Mouse (Mus musculus): ENCODE results near the gene Tmem259. TPM values are rescaled to one million over a fixed set of nuclear protein-coding genes. Genes with fewer than 3 reads are reported as not detected.

Tmem259 gene
- polyA plus RNA-seq, 1 experiment from 2014 or later: 16.1 TPM

- peak; percentile 44 for DNase-seq (ENCODE audit: low spot score)
- Histone ChIP-seq H3K4me1 (replicated peaks; ENCODE audit: control insufficient read depth, insufficient read depth, low read length) (peaks cover 3% of the 10 kb centered on the region; the same call in 1 of the 2 replicates), H3K9me3 (ENCODE audit: control insufficient read depth, low read length) (no peaks in the 10 kb centered on the region), H3K27ac (ENCODE audit: low read depth, low read length) (no peak within 1 kb of the TSS), H3K36me3 (ENCODE audit: control insufficient read depth, insufficient read depth, low read length) (peaks cover 17% of the 10 kb centered on the region), H3K27me3 (ENCODE audit: control insufficient read depth, insufficient read depth, low read length) (peaks cover 24% of the 10 kb centered on the region), H3K9ac (ENCODE audit: low read depth, low read length) (peak within 1 kb of the TSS; percentile 33; the same call in 1 of the 2 replicates), H3K4me3 (ENCODE audit: low read depth, low read length) (peak within 1 kb of the TSS; percentile 30), H3K4me2 (replicated peaks; ENCODE audit: low read depth, low read length) (peak within 1 kb of the TSS; percentile 58)
- WGBS: 9% methylated on average over 37 of the region's 47 CpGs
- no peak for ATAC-seq (ENCODE audit: low FRiP score)
Observed at GRCm38 (mm10) chr10:79970415-79971182, 13.5 kb downstream of the Tmem259 start, which contains the start of gene Grin3b. Gene Grin3b (plus strand): TSS chr10:79970715.

- no peak for ATAC-seq (ENCODE audit: low FRiP score)
Observed at GRCm38 (mm10) chr10:79969124-79969568, 15.0 kb downstream of the Tmem259 start.

GRCm38 (mm10) chr10:79968181-79968580 is 15.9 kb downstream of the Tmem259 start:
- WGBS: 100% methylated on average over 1 of the region's 1 CpGs
- Histone ChIP-seq H3K4me1 (replicated peaks; ENCODE audit: control insufficient read depth, insufficient read depth, low read length) (peaks cover 3% of the 10 kb centered on the region; the same call in 1 of the 2 replicates), H3K27me3 (ENCODE audit: control insufficient read depth, insufficient read depth, low read length) (peaks cover 24% of the 10 kb centered on the region), H3K9me3 (ENCODE audit: control insufficient read depth, low read length) (no peaks in the 10 kb centered on the region), H3K9ac (ENCODE audit: low read depth, low read length) (no peak overlapping the region), H3K4me2 (replicated peaks; ENCODE audit: low read depth, low read length) (no peak overlapping the region), H3K4me3 (ENCODE audit: low read depth, low read length) (no peak overlapping the region), H3K27ac (ENCODE audit: low read depth, low read length) (no peak overlapping the region), H3K36me3 (ENCODE audit: control insufficient read depth, insufficient read depth, low read length) (peaks cover 17% of the 10 kb centered on the region)
- no peak for DNase-seq (ENCODE audit: low spot score)
- ATAC-seq (ENCODE audit: low FRiP score): no peak

More at GRCm38 (mm10) chr10:79969124-79969568, 15.0 kb downstream of the Tmem259 start:
- Histone ChIP-seq H3K9ac (ENCODE audit: low read depth, low read length) (no peak overlapping the region), H3K27me3 (ENCODE audit: control insufficient read depth, insufficient read depth, low read length) (peaks cover 24% of the 10 kb centered on the region), H3K4me3 (ENCODE audit: low read depth, low read length) (no peak overlapping the region), H3K4me2 (replicated peaks; ENCODE audit: low read depth, low read length) (no peak overlapping the region), H3K9me3 (ENCODE audit: control insufficient read depth, low read length) (no peaks in the 10 kb centered on the region), H3K27ac (ENCODE audit: low read depth, low read length) (no peak overlapping the region), H3K36me3 (ENCODE audit: control insufficient read depth, insufficient read depth, low read length) (peaks cover 17% of the 10 kb centered on the region), H3K4me1 (replicated peaks; ENCODE audit: control insufficient read depth, insufficient read depth, low read length) (peaks cover 3% of the 10 kb centered on the region; the same call in 1 of the 2 replicates)
- 11% methylated on average over 3 of the region's 3 CpGs for WGBS
- no peak for DNase-seq (ENCODE audit: low spot score)

GRCm38 (mm10) chr10:79966886-79967400 is 17.2 kb downstream of the Tmem259 start:
- Histone ChIP-seq H3K9me3 (ENCODE audit: control insufficient read depth, low read length) (no peaks in the 10 kb centered on the region), H3K4me3 (ENCODE audit: low read depth, low read length) (no peak overlapping the region), H3K36me3 (ENCODE audit: control insufficient read depth, insufficient read depth, low read length) (peaks cover 23% of the 10 kb centered on the region), H3K27ac (ENCODE audit: low read depth, low read length) (no peak overlapping the region), H3K4me1 (replicated peaks; ENCODE audit: control insufficient read depth, insufficient read depth, low read length) (peaks cover 3% of the 10 kb centered on the region; the same call in 1 of the 2 replicates), H3K27me3 (ENCODE audit: control insufficient read depth, insufficient read depth, low read length) (peaks cover 20% of the 10 kb centered on the region), H3K9ac (ENCODE audit: low read depth, low read length) (no peak overlapping the region), H3K4me2 (replicated peaks; ENCODE audit: low read depth, low read length) (no peak overlapping the region)
- WGBS: 97% methylated on average over 5 of the region's 5 CpGs
- ATAC-seq (ENCODE audit: low FRiP score) (no peak), DNase-seq (ENCODE audit: low spot score) (no peak)

GRCm38 (mm10) chr10:79965325-79965724 is 18.8 kb downstream of the Tmem259 start:
- no peak overlapping the region for H3K4me2 ChIP-seq (replicated peaks; ENCODE audit: low read depth, low read length)
- ATAC-seq (ENCODE audit: low FRiP score) (no peak), DNase-seq (ENCODE audit: low spot score) (no peak)
- no peak overlapping the region for H3K4me3 ChIP-seq (ENCODE audit: low read depth, low read length)
- WGBS: 91% methylated on average over 5 of the region's 5 CpGs
- peaks cover 5% of the 10 kb centered on the region for H3K27me3 ChIP-seq (ENCODE audit: control insufficient read depth, insufficient read depth, low read length)
- H3K27ac ChIP-seq (ENCODE audit: low read depth, low read length): no peak overlapping the region
- H3K9me3 ChIP-seq (ENCODE audit: control insufficient read depth, low read length): no peaks in the 10 kb centered on the region
- no peak overlapping the region for H3K9ac ChIP-seq (ENCODE audit: low read depth, low read length)
- H3K4me1 ChIP-seq (replicated peaks; ENCODE audit: control insufficient read depth, insufficient read depth, low read length): peaks cover 6% of the 10 kb centered on the region; the same call in 1 of the 2 replicates
- peaks cover 23% of the 10 kb centered on the region for H3K36me3 ChIP-seq (ENCODE audit: control insufficient read depth, insufficient read depth, low read length)

- Histone ChIP-seq H3K4me1 (replicated peaks; ENCODE audit: control insufficient read depth, insufficient read depth, low read length) (peaks cover 6% of the 10 kb centered on the region; the same call in 1 of the 2 replicates), H3K27me3 (ENCODE audit: control insufficient read depth, insufficient read depth, low read length) (peaks cover 4% of the 10 kb centered on the region), H3K36me3 (ENCODE audit: control insufficient read depth, insufficient read depth, low read length) (peaks cover 23% of the 10 kb centered on the region), H3K4me3 (ENCODE audit: low read depth, low read length) (no peak overlapping the region), H3K27ac (ENCODE audit: low read depth, low read length) (no peak overlapping the region), H3K9ac (ENCODE audit: low read depth, low read length) (no peak overlapping the region), H3K4me2 (replicated peaks; ENCODE audit: low read depth, low read length) (no peak overlapping the region), H3K9me3 (ENCODE audit: control insufficient read depth, low read length) (no peaks in the 10 kb centered on the region)
- 97% methylated on average over 7 of the region's 7 CpGs for WGBS
- ATAC-seq (ENCODE audit: low FRiP score) (no peak), DNase-seq (ENCODE audit: low spot score) (no peak)
Observed at GRCm38 (mm10) chr10:79964727-79965126, 19.4 kb downstream of the Tmem259 start.

- H3K27ac ChIP-seq (ENCODE audit: low read depth, low read length): no peak overlapping the region
- H3K4me2 ChIP-seq (replicated peaks; ENCODE audit: low read depth, low read length): peak overlapping the region; percentile 81
- H3K9me3 ChIP-seq (ENCODE audit: control insufficient read depth, low read length): no peaks in the 10 kb centered on the region
- H3K4me1 ChIP-seq (replicated peaks; ENCODE audit: control insufficient read depth, insufficient read depth, low read length): peaks cover 6% of the 10 kb centered on the region; the same call in 1 of the 2 replicates
- peak overlapping the region; percentile 98 for H3K4me3 ChIP-seq (ENCODE audit: low read depth, low read length)
- H3K36me3 ChIP-seq (ENCODE audit: control insufficient read depth, insufficient read depth, low read length): peaks cover 11% of the 10 kb centered on the region
- no peaks in the 10 kb centered on the region for H3K27me3 ChIP-seq (ENCODE audit: control insufficient read depth, insufficient read depth, low read length)
- ATAC-seq (ENCODE audit: low FRiP score): no peak
- 16% methylated on average over 10 of the region's 10 CpGs for WGBS
- peak overlapping the region; percentile 79 for H3K9ac ChIP-seq (ENCODE audit: low read depth, low read length)
- no peak for DNase-seq (ENCODE audit: low spot score)
Observed at GRCm38 (mm10) chr10:79960671-79961294, 23.3 kb downstream of the Tmem259 start.

GRCm38 (mm10) chr10:79959847-79960601 is 24.1 kb downstream of the Tmem259 start, which contains the start of gene Wdr18:
Gene Wdr18 (plus strand): TSS chr10:79960152.
- Histone ChIP-seq H3K4me2 (replicated peaks; ENCODE audit: low read depth, low read length) (peak within 1 kb of the TSS; percentile 81), H3K27ac (ENCODE audit: low read depth, low read length) (peak within 1 kb of the TSS; percentile 62; the same call in 1 of the 2 replicates), H3K4me3 (ENCODE audit: low read depth, low read length) (peak within 1 kb of the TSS; percentile 98), H3K9me3 (ENCODE audit: control insufficient read depth, low read length) (no peaks in the 10 kb centered on the region), H3K4me1 (replicated peaks; ENCODE audit: control insufficient read depth, insufficient read depth, low read length) (peaks cover 6% of the 10 kb centered on the region; the same call in 1 of the 2 replicates), H3K36me3 (ENCODE audit: control insufficient read depth, insufficient read depth, low read length) (peaks cover 9% of the 10 kb centered on the region; the same call in 1 of the 2 replicates), H3K9ac (ENCODE audit: low read depth, low read length) (peak within 1 kb of the TSS; percentile 79), H3K27me3 (ENCODE audit: control insufficient read depth, insufficient read depth, low read length) (no peaks in the 10 kb centered on the region)
- peak; percentile 96 for ATAC-seq (ENCODE audit: low FRiP score)
- peak; percentile 100 for DNase-seq (ENCODE audit: low spot score)
- WGBS: 1% methylated on average over 61 of the region's 61 CpGs
